Mouse (Mus musculus): ENCODE data around the gene Cyth1. TPM values are rescaled to one million over a fixed set of nuclear protein-coding genes. Genes with fewer than 3 reads are reported as not detected.

The Cyth1 gene
- polyA plus RNA-seq, 1 experiment from 2014 or later, result 12.4 TPM

- WGBS, result 53% methylated on average over 5 of the region's 5 CpGs
- Histone ChIP-seq H3K27me3 (ENCODE audit: control insufficient read depth, insufficient read depth, low read length) (no peaks in the 10 kb centered on the region), H3K4me2 (replicated peaks; ENCODE audit: low read depth, low read length) (peak overlapping the region; percentile 86), H3K36me3 (ENCODE audit: control insufficient read depth, insufficient read depth, low read length) (no peaks in the 10 kb centered on the region), H3K9me3 (ENCODE audit: control insufficient read depth, low read length) (no peaks in the 10 kb centered on the region), H3K9ac (ENCODE audit: low read depth, low read length) (peak overlapping the region; percentile 90; the same call in 1 of the 2 replicates), H3K27ac (ENCODE audit: low read depth, low read length) (no peak overlapping the region), H3K4me1 (ENCODE audit: control insufficient read depth, insufficient read depth, low read length) (peaks cover 28% of the 10 kb centered on the region), H3K4me3 (ENCODE audit: low read length) (peak overlapping the region; percentile 86)
- ATAC-seq (ENCODE audit: low FRiP score, low TSS enrichment), result no peak
Observed at GRCm38 (mm10) chr11:118246724-118247123, 1.7 kb downstream of the Cyth1 start.

- Histone ChIP-seq H3K36me3 (ENCODE audit: control insufficient read depth, insufficient read depth, low read length) (no peaks in the 10 kb centered on the region), H3K9ac (ENCODE audit: low read depth, low read length) (no peak overlapping the region; the same call in 1 of the 2 replicates), H3K4me2 (replicated peaks; ENCODE audit: low read depth, low read length) (no peak overlapping the region), H3K27ac (ENCODE audit: low read depth, low read length) (no peak overlapping the region; the same call in 1 of the 2 replicates), H3K4me1 (ENCODE audit: control insufficient read depth, insufficient read depth, low read length) (peaks cover 36% of the 10 kb centered on the region), H3K4me3 (ENCODE audit: low read length) (no peak overlapping the region), H3K9me3 (ENCODE audit: control insufficient read depth, low read length) (no peaks in the 10 kb centered on the region), H3K27me3 (ENCODE audit: control insufficient read depth, insufficient read depth, low read length) (no peaks in the 10 kb centered on the region)
- ATAC-seq (ENCODE audit: low FRiP score, low TSS enrichment), result no peak
- WGBS, result 91% methylated on average over 2 of the region's 2 CpGs
Observed at GRCm38 (mm10) chr11:118245130-118245529, 3.3 kb downstream of the Cyth1 start.

DNA sequence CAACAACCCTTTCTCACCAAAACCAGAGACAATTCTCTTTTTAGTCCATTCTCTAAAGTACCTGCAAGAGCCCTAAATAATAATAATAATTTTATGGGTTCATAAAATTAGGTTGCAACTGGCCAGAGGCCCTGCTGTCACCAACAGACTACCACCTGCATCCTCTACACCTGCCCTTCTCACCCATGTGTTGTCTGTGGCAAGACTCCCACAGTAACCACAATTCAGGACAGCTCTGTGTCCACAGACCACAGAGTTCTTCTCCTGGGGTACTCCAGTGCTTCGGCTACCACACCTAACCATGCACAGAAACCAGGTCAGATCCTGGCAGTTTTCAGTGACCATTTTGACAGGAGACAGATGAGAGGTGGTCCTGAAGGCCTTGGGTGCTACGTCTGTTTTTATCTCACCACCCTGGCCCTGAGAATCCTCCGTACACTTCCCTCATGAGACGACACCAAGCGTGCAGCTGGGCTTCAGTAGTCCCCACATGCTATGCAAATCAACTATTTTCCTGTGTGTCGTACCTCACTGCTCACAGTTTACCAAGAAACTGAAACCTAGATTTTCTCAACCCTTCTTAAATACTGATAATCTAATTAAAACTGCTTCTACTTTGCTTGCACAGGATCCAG is 4.6 kb downstream of the Cyth1 start:
- ATAC-seq (ENCODE audit: low FRiP score, low TSS enrichment), result no peak
- H3K4me1 ChIP-seq (ENCODE audit: control insufficient read depth, insufficient read depth, low read length), result peaks cover 42% of the 10 kb centered on the region
- H3K27me3 ChIP-seq (ENCODE audit: control insufficient read depth, insufficient read depth, low read length), result no peaks in the 10 kb centered on the region
- no peak overlapping the region for H3K4me3 ChIP-seq (ENCODE audit: low read length)
- H3K9ac ChIP-seq (ENCODE audit: low read depth, low read length), result no peak overlapping the region
- H3K4me2 ChIP-seq (replicated peaks; ENCODE audit: low read depth, low read length), result no peak overlapping the region
- H3K27ac ChIP-seq (ENCODE audit: low read depth, low read length), result no peak overlapping the region
- WGBS, result 82% methylated on average over 6 of the region's 6 CpGs
- no peaks in the 10 kb centered on the region for H3K9me3 ChIP-seq (ENCODE audit: control insufficient read depth, low read length)
- H3K36me3 ChIP-seq (ENCODE audit: control insufficient read depth, insufficient read depth, low read length), result no peaks in the 10 kb centered on the region

- peaks cover 45% of the 10 kb centered on the region for H3K4me1 ChIP-seq (ENCODE audit: control insufficient read depth, insufficient read depth, low read length)
Observed at GRCm38 (mm10) chr11:118242506-118242905, 5.9 kb downstream of the Cyth1 start.

DNA sequence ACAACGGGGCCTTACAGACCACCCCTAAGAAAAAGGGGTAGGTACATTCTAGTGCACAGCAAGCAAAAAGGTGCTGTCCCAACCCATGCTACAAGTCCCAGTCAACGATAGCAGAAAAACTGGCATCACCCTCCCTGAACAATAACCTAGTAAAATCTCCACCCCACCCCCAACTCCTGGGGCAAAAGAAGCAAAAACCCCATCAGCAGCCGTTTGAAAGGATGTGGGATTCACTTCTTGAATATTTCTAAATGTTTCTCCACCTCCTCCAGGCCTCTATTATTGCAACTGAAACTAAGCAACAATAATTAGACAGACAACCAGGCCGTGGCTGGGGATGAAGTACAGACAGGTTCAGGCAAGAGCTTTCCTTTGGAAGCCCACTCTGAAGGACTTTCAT is 8.0 kb downstream of the Cyth1 start:
- no peak overlapping the region for H3K4me2 ChIP-seq (replicated peaks; ENCODE audit: low read depth, low read length)
- 58% methylated on average over 4 of the region's 4 CpGs for WGBS
- peak overlapping the region; percentile 95 for H3K27ac ChIP-seq (ENCODE audit: low read depth, low read length)
- peaks cover 48% of the 10 kb centered on the region for H3K4me1 ChIP-seq (ENCODE audit: control insufficient read depth, insufficient read depth, low read length)
- H3K27me3 ChIP-seq (ENCODE audit: control insufficient read depth, insufficient read depth, low read length), result no peaks in the 10 kb centered on the region
- H3K36me3 ChIP-seq (ENCODE audit: control insufficient read depth, insufficient read depth, low read length), result no peaks in the 10 kb centered on the region
- no peak overlapping the region for H3K4me3 ChIP-seq (ENCODE audit: low read length)
- peak overlapping the region; percentile 44; the same call in 1 of the 2 replicates for H3K9ac ChIP-seq (ENCODE audit: low read depth, low read length)
- no peak for ATAC-seq (ENCODE audit: low FRiP score, low TSS enrichment)
- no peaks in the 10 kb centered on the region for H3K9me3 ChIP-seq (ENCODE audit: control insufficient read depth, low read length)

More at GRCm38 (mm10) chr11:118242506-118242905, 5.9 kb downstream of the Cyth1 start:
- H3K9me3 ChIP-seq (ENCODE audit: control insufficient read depth, low read length), result no peaks in the 10 kb centered on the region
- ATAC-seq (ENCODE audit: low FRiP score, low TSS enrichment), result no peak
- H3K36me3 ChIP-seq (ENCODE audit: control insufficient read depth, insufficient read depth, low read length), result no peaks in the 10 kb centered on the region
- no peak overlapping the region for H3K27ac ChIP-seq (ENCODE audit: low read depth, low read length)
- no peak overlapping the region for H3K9ac ChIP-seq (ENCODE audit: low read depth, low read length)
- 59% methylated on average over 4 of the region's 4 CpGs for WGBS
- no peak overlapping the region for H3K4me3 ChIP-seq (ENCODE audit: low read length)
- no peaks in the 10 kb centered on the region for H3K27me3 ChIP-seq (ENCODE audit: control insufficient read depth, insufficient read depth, low read length)
- no peak overlapping the region for H3K4me2 ChIP-seq (replicated peaks; ENCODE audit: low read depth, low read length)

GRCm38 (mm10) chr11:118239281-118240198 is 8.9 kb downstream of the Cyth1 start:
- Histone ChIP-seq H3K4me2 (replicated peaks; ENCODE audit: low read depth, low read length) (peak overlapping the region; percentile 13; the same call in 1 of the 2 replicates), H3K27ac (ENCODE audit: low read depth, low read length) (peak overlapping the region; percentile 95), H3K9ac (ENCODE audit: low read depth, low read length) (peak overlapping the region; percentile 44), H3K36me3 (ENCODE audit: control insufficient read depth, insufficient read depth, low read length) (no peaks in the 10 kb centered on the region), H3K9me3 (ENCODE audit: control insufficient read depth, low read length) (no peaks in the 10 kb centered on the region), H3K27me3 (ENCODE audit: control insufficient read depth, insufficient read depth, low read length) (no peaks in the 10 kb centered on the region), H3K4me3 (ENCODE audit: low read length) (no peak overlapping the region), H3K4me1 (ENCODE audit: control insufficient read depth, insufficient read depth, low read length) (peaks cover 48% of the 10 kb centered on the region)
- ATAC-seq (ENCODE audit: low FRiP score, low TSS enrichment), result peak; percentile 87
- WGBS, result 23% methylated on average over 14 of the region's 14 CpGs

GRCm38 (mm10) chr11:118236520-118237190 is 11.7 kb downstream of the Cyth1 start:
- Histone ChIP-seq H3K9ac (ENCODE audit: low read depth, low read length) (no peak overlapping the region), H3K9me3 (ENCODE audit: control insufficient read depth, low read length) (no peaks in the 10 kb centered on the region), H3K4me3 (ENCODE audit: low read length) (no peak overlapping the region), H3K4me1 (ENCODE audit: control insufficient read depth, insufficient read depth, low read length) (peaks cover 37% of the 10 kb centered on the region), H3K36me3 (ENCODE audit: control insufficient read depth, insufficient read depth, low read length) (no peaks in the 10 kb centered on the region), H3K27ac (ENCODE audit: low read depth, low read length) (peak overlapping the region; percentile 73), H3K4me2 (replicated peaks; ENCODE audit: low read depth, low read length) (no peak overlapping the region), H3K27me3 (ENCODE audit: control insufficient read depth, insufficient read depth, low read length) (no peaks in the 10 kb centered on the region)
- 34% methylated on average over 6 of the region's 6 CpGs for WGBS
- ATAC-seq (ENCODE audit: low FRiP score, low TSS enrichment), result peak; percentile 28

DNA sequence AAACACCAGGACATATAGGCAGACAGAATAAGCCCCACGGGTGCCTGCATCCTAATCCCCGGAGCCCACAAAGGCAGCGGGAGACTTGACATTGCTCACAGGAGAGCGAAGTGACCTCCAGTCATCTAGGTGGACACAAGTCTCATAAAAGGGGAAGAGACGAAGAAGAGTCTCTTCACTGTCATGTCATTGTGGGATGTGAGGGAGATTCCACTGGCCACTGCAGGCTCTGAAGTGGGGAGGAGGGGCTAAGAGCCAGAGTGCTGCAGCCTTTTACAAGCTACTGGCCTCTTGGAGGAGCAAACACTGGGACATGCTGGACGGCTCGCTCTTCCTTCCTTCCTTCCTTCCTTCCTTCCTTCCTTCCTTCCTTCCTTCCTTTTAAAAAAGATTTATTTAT is 13.5 kb downstream of the Cyth1 start:
- H3K4me2 ChIP-seq (replicated peaks; ENCODE audit: low read depth, low read length), result no peak overlapping the region
- no peak for ATAC-seq (ENCODE audit: low FRiP score, low TSS enrichment)
- H3K27ac ChIP-seq (ENCODE audit: low read depth, low read length), result no peak overlapping the region
- no peaks in the 10 kb centered on the region for H3K36me3 ChIP-seq (ENCODE audit: control insufficient read depth, insufficient read depth, low read length)
- WGBS, result 68% methylated on average over 7 of the region's 7 CpGs
- H3K27me3 ChIP-seq (ENCODE audit: control insufficient read depth, insufficient read depth, low read length), result no peaks in the 10 kb centered on the region
- H3K4me3 ChIP-seq (ENCODE audit: low read length), result no peak overlapping the region
- peaks cover 26% of the 10 kb centered on the region for H3K4me1 ChIP-seq (ENCODE audit: control insufficient read depth, insufficient read depth, low read length)
- H3K9ac ChIP-seq (ENCODE audit: low read depth, low read length), result no peak overlapping the region
- no peaks in the 10 kb centered on the region for H3K9me3 ChIP-seq (ENCODE audit: control insufficient read depth, low read length)
